Mouse (Mus musculus): ENCODE data around the gene Cwc25.

GRCm38 (mm10) chr11:97697199-97697890, 69.0 kb downstream of the Cwc25 start:
- TF ChIP-seq POLR2A (IDR thresholded peaks at IDR 0.05; ENCODE audit: low read depth, low read length), result no peak
- TF ChIP-seq CTCF (IDR thresholded peaks at IDR 0.05; ENCODE audit: borderline replicate concordance, insufficient read depth, low read length), result no peak

Data from embryonic fibroblast, embryonic 13.5 days (primary cell).